Mouse (Mus musculus): Measurements from ENCODE around the gene Sh3bp5l.
"Not testable (repeated sequence)": the region's sequence is repeated elsewhere in the genome, so short reads cannot be mapped to it uniquely, and the experiment has no call there.

The Sh3bp5l gene

GRCm38 (mm10) chr11:58330276-58331148 lies at the start of gene Sh3bp5l, which contains the start of gene Zfp672:
Gene Sh3bp5l (plus strand): TSS chr11:58330724.
Gene Zfp672 (minus strand): TSS chr11:58330339.
- peak; percentile 93 for DNase-seq

GRCm38 (mm10) chr11:58281970-58282496 lies 48.5 kb upstream of the Sh3bp5l start:
- DNase-seq, result no peak

GRCm38 (mm10) chr11:58282518-58282917 lies 48.0 kb upstream of the Sh3bp5l start:
- no peak for DNase-seq

GRCm38 (mm10) chr11:58289992-58290682 lies 40.4 kb upstream of the Sh3bp5l start:
- DNase-seq, result no peak

- DNase-seq, result no peak
Observed at GRCm38 (mm10) chr11:58290812-58291211, 39.7 kb upstream of the Sh3bp5l start.

GRCm38 (mm10) chr11:58292791-58293190 lies 37.7 kb upstream of the Sh3bp5l start:
- DNase-seq, result no peak

- DNase-seq, result no peak
Observed at GRCm38 (mm10) chr11:58297396-58297795, 33.1 kb upstream of the Sh3bp5l start.

- peak; percentile 85 for DNase-seq
Observed at GRCm38 (mm10) chr11:58301057-58301456, 29.5 kb upstream of the Sh3bp5l start.

- DNase-seq, result peak; percentile 96
Observed at GRCm38 (mm10) chr11:58301837-58302754, 28.4 kb upstream of the Sh3bp5l start.

GRCm38 (mm10) chr11:58302774-58303445 lies 27.6 kb upstream of the Sh3bp5l start:
- no peak for DNase-seq

- DNase-seq, result no peak
Observed at GRCm38 (mm10) chr11:58303594-58303993, 26.9 kb upstream of the Sh3bp5l start.

- DNase-seq, result not testable (repeated sequence)
Observed at GRCm38 (mm10) chr11:58305299-58305698, 25.2 kb upstream of the Sh3bp5l start.

- peak; percentile 97 for DNase-seq
Observed at GRCm38 (mm10) chr11:58306860-58307308, 23.6 kb upstream of the Sh3bp5l start, which contains the start of gene Zfp692. Gene Zfp692 (plus strand): TSS chr11:58307069.

- peak; percentile 71 for DNase-seq
Observed at GRCm38 (mm10) chr11:58307411-58308080, 23.0 kb upstream of the Sh3bp5l start.

- no peak for DNase-seq
Observed at GRCm38 (mm10) chr11:58308661-58309060, 21.9 kb upstream of the Sh3bp5l start.

- DNase-seq, result no peak
Observed at GRCm38 (mm10) chr11:58314069-58314468, 16.5 kb upstream of the Sh3bp5l start.

GRCm38 (mm10) chr11:58315536-58316168 lies 14.9 kb upstream of the Sh3bp5l start:
- DNase-seq, result no peak

GRCm38 (mm10) chr11:58316344-58316743 lies 14.2 kb upstream of the Sh3bp5l start:
- no peak for DNase-seq

GRCm38 (mm10) chr11:58316768-58317390 lies 13.6 kb upstream of the Sh3bp5l start:
- DNase-seq, result no peak

Data from lung, postnatal 10 days (tissue).